Mouse (Mus musculus) neural tube, embryonic 15.5 days (tissue): ENCODE data around the gene Nat8. TPM values are rescaled to one million over a fixed set of nuclear protein-coding genes. Genes with fewer than 3 reads are reported as not detected.
"Not testable (repeated sequence)": the region's sequence is repeated elsewhere in the genome, so short reads cannot be mapped to it uniquely, and the experiment has no call there.

Source experiments
- ATAC-seq: fragments of 200-750 bp; cut with Nextera tagmentation; 2 replicates; pipeline ENCODE4 v1.8.0; 2017; ENCODE audit warnings: mild to moderate bottlenecking, moderate TSS enrichment, moderate library complexity; ENCODE audit not compliant: low FRiP score
- H3K27ac ChIP-seq: fragments of 300-500 bp; sonication (generic); replicated peaks from 2 replicates; pipeline ENCODE4 v1.5.1; 2015; ENCODE audit warnings: mild to moderate bottlenecking, inconsistent platforms
- H3K27me3 ChIP-seq: fragments of 300-500 bp; sonication (generic); replicated peaks from 2 replicates; pipeline ENCODE4 v1.6.1; 2015; ENCODE audit warnings: inconsistent platforms
- H3K36me3 ChIP-seq: fragments of 300-500 bp; sonication (generic); 2 replicates; pipeline ENCODE4 v1.6.1; 2015; ENCODE audit warnings: inconsistent platforms
- H3K4me1 ChIP-seq: fragments of 300-500 bp; sonication (generic); 2 replicates; pipeline ENCODE4 v1.6.1; 2015; ENCODE audit warnings: inconsistent platforms
- H3K4me2 ChIP-seq: fragments of 300-500 bp; sonication (generic); 2 replicates; pipeline ENCODE4 v1.6.1; 2015; ENCODE audit warnings: inconsistent platforms, mild to moderate bottlenecking, moderate library complexity
- H3K4me3 ChIP-seq: fragments of 300-500 bp; sonication (generic); replicated peaks from 2 replicates; pipeline ENCODE4 v1.5.1; 2015; ENCODE audit warnings: mild to moderate bottlenecking, inconsistent platforms
- H3K9ac ChIP-seq: fragments of 300-500 bp; sonication (generic); replicated peaks from 2 replicates; pipeline ENCODE4 v1.6.1; 2015; ENCODE audit warnings: mild to moderate bottlenecking, inconsistent platforms
- H3K9me3 ChIP-seq: fragments of 300-500 bp; sonication (generic); replicated peaks from 2 replicates; pipeline ENCODE4 v1.6.1; 2016; ENCODE audit warnings: inconsistent platforms
- whole genome bisulfite sequencing: fragments of 180-500 bp; shearing (Covaris S2); methylation state at CpG from one replicate; pipeline ENCODE4 v1.1.7; 2015; ENCODE audit warnings: mixed read lengths; 5-methylcytosine and 5-hydroxymethylcytosine counted together
- polyA plus RNA-seq: library from polyadenylated mRNA; unstranded; fragments of >200 nt; fragmentation: Nextera tagmentation; extraction: Ambion mirVana; gene quantifications from 2 replicates; pipeline ENCODE4 v1.2.1, GENCODE M21; 2015

Gene Nat8
- 0.32 TPM in 1 of 2 replicates, not detected in the other for polyA plus RNA-seq

DNA sequence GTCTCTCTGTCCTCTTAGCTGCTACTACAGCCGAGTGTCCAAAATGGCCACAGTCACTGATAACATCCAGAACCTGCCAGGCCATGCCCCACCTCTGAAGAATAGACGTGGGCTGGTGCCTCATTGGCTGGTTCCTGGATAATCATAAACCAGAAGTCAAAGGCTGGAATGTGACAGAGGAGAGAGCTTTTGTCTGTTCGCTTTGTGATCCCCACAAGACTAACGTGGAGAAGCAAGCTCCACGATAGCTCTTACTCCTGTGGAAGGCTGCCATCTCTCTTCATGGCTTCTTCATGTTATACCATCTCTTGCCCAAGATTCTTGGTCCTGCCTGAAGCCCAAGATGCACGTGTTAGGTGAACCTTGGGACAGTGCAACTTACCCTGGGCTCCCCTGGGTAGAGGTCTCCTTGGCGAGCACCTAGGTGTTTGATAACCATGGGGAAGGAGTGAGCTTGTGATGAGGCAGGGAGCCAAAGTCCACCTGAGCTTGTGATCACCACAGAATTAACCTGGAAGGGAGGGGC lies at the start of gene Nat8:
TSS of gene Nat8 (minus strand) at position 287 of the 526 bp plus-strand sequence.
- Histone ChIP-seq H3K27ac (no peak within 1 kb of the TSS), H3K4me3 (no peak within 1 kb of the TSS), H3K4me1 (no peaks in the 10 kb centered on the region), H3K4me2 (no peak within 1 kb of the TSS), H3K27me3 (no peaks in the 10 kb centered on the region), H3K9ac (no peak within 1 kb of the TSS), H3K36me3 (no peaks in the 10 kb centered on the region), H3K9me3 (no peaks in the 10 kb centered on the region)
- no peak for ATAC-seq
- 79% methylated on average over 7 of the region's 7 CpGs for WGBS

DNA sequence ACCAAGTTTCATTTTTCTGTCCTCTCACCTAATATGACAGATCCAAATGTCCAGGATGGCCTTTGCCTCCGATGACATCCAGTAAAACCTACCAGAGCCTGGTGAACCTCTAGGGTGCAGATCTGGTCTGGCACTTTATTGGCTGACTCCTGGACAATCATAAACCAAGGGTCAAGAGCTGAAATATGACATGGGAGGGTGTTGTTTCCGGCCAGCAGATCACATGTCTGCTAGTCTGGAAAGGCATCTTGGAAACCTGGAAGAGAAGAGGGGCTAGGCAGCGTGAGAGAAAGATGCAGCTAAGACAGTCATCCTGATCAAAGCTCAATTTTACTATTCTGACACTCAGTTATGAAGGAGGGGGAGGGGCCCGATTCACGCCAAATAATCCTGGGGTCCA lies 37.1 kb upstream of the Nat8 start, which contains the start of gene Nat8f2:
TSS of gene Nat8f2 (minus strand) at position 153 of the 400 bp plus-strand sequence.
- not testable (repeated sequence) for H3K27me3 ChIP-seq, H3K9me3 ChIP-seq, H3K4me3 ChIP-seq, H3K27ac ChIP-seq, H3K4me2 ChIP-seq, H3K4me1 ChIP-seq, H3K9ac ChIP-seq, H3K36me3 ChIP-seq, ATAC-seq
- WGBS = 92% methylated on average over 5 of the region's 5 CpGs

DNA sequence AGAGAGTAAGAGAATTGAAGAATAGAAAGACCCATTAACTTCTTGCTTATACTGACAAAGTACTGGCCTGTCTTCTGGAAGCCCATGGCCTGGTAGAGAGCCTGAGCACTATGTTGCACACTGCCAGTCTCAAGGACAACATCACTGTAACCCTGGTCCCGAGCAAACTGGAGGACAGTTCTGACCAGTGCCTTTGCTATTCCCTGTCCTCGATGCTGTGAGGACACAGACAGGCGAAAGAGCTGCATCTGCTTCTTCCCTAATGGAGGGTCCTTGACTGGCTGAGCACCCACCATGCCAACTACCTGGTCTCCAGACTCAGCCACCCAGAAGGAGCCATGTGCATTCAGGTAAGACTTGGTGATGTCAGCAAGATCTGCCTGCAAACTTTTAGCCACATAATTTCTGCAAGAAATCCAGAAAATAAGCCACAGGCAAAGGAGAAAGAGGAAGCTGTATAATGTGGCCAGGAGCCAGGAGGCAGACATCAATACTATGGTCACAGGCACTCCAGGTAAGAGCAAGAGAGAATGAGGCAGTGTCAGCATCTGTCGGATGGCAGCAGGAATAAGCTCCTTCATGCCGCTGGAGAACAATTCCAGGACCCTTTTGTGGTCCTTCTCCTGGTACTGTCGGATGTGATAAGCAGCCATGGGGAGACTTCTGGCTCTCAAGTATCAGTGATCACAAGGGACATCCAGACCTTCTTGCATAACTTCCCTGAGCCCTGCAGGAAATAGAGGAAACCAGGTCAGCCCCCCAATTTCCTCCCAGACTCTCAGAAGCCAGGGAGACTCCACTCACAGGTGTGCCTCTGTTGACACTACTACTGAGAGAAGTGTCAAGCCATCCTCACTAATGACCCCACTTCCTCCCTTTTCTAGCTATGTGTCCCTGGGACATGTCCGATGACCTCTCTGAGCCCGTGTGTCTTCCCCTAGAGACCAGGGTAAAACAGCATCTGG lies 36.1 kb upstream of the Nat8 start:
- Histone ChIP-seq H3K27ac (no peak overlapping the region), H3K9ac (no peak overlapping the region), H3K4me2 (no peak overlapping the region), H3K9me3 (no peaks in the 10 kb centered on the region), H3K36me3 (no peaks in the 10 kb centered on the region), H3K4me1 (0 out of 2 replicates have a peak, but pooled peaks cover 4% of the 10 kb centered on the region), H3K4me3 (no peak overlapping the region), H3K27me3 (no peaks in the 10 kb centered on the region)
- no peak for ATAC-seq
- WGBS = 91% methylated on average over 8 of the region's 8 CpGs

DNA sequence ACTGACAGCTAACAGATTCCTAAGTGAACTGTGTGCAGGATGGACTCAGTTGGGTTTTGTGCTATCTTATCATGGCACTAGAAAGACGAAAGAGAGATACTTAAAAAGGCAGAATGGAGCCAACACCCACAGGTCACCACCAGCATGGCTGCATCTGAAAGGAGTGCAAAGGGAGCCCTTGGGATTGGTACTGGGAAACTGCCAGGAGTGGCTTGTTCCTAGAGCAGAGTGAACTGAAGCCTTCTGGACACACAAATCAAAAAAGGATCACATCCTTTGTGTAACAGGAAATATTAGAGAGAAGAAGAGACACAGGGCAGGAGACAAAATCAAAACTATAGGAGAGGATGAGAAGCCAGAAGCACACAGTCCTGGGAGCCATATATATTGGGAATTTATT lies 35.1 kb upstream of the Nat8 start:
- H3K4me1 ChIP-seq, H3K4me2 ChIP-seq, H3K9me3 ChIP-seq, H3K4me3 ChIP-seq, ATAC-seq, H3K27ac ChIP-seq, H3K9ac ChIP-seq, H3K36me3 ChIP-seq, H3K27me3 ChIP-seq: not testable (repeated sequence)
- 73% methylated on average over 1 of the region's 1 CpGs for WGBS

DNA sequence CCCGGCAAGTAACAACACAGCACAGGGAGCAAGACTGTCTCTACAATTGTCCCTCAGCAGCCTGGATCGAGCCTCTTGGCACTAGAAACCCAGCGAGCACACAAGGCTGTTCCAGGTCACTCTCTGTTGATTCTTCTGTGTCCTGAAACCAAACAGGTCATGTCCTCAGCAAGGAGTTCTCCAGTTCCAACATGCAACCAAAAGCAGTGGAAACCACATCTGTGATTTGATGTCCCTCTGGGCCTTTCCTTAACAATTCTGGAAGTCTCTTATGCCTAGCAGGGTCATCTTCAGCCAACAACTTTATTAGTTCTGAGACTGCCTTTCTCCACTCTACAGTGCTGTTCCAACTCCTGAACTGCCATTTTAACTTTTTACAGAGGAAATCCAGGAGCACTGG lies 34.3 kb upstream of the Nat8 start:
- H3K4me2 ChIP-seq, H3K27me3 ChIP-seq, H3K4me1 ChIP-seq, H3K9me3 ChIP-seq, H3K36me3 ChIP-seq, ATAC-seq, H3K27ac ChIP-seq, H3K9ac ChIP-seq, H3K4me3 ChIP-seq: not testable (repeated sequence)
- WGBS = 89% methylated on average over 3 of the region's 3 CpGs

DNA sequence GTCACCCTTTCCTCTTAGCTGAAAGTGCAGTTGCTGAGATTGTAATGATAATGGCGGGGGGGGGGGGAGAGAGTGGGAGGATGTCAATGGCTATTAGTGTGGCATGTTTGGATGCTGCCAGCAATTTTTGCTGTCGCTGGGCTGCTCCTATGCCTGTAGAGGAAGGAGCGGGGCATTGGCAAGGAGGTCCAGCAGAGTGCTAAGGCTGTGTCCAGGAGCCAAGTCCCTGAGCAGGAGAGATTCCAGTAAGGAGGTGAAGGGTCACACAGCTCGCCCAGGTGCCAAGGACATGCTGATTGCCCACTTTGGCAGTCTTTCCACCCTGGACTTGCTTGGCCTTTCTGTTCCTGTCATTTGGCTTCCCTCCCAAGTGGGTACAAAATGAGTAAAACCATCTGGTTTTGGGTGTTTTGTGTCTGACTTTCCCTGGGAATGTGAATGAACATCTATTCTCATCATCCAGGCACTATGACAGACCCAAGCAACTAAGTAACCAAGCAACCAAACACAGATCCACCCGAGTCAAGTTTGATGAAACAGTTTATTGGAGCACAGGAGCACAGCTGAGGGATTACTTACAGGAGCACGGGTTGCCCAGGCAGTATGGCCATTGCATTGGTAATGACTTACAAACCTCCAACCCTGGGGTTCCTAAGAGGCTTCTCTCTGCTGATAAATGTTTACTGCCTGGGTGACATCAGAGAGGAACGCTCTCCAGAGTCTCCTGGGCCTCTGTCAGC lies 33.2 kb upstream of the Nat8 start:
- not testable (repeated sequence) for H3K9ac ChIP-seq, H3K4me1 ChIP-seq, H3K4me2 ChIP-seq, H3K4me3 ChIP-seq, H3K27me3 ChIP-seq, H3K36me3 ChIP-seq, H3K9me3 ChIP-seq, H3K27ac ChIP-seq
- ATAC-seq = peak; percentile 45; the same call in 1 of the 2 replicates
- WGBS = 51% methylated on average over 5 of the region's 7 CpGs

DNA sequence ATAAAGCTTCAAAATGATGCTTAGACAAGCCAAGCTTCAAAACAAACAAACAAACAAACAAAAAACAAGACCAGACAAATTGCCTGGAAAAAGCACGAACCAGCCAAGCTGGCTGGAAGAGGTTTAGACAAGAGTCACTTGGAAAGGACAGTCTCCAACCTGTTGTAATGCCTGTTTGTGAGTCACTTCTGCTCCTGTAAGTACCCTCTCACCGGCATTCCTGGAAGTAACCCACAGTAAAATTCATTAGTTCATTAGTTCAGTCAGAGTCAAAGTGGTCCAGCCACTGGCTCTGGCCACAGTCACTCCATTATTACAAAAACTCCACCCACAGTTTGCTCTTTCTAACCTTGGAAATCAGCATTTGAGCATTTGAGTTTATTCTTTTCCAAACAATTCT lies 32.0 kb upstream of the Nat8 start:
- WGBS = 89% methylated on average over 2 of the region's 2 CpGs
- no peak for ATAC-seq

DNA sequence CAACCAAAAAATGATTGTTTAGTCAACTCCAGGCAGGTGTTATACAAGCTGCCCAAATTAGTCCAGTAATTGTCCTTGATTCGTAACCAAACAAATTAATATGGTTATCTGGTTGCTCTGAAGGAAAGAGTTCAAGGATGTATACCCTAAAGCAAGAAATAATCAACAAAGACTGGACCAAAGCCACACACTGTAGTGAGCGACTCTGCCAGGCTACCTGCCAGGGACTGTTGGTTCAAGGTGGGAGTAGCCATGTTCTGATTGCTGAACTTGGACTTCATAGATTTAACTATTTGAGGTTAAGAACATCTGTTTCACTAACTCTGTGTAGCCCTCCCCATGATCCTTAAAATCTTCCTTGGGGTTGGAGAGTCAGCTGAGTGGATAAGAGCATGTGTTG lies 31.3 kb upstream of the Nat8 start:
- H3K4me3 ChIP-seq = no peak overlapping the region
- 90% methylated on average over 2 of the region's 2 CpGs for WGBS
- no peaks in the 10 kb centered on the region for H3K9me3 ChIP-seq
- no peak for ATAC-seq
- no peak overlapping the region for H3K9ac ChIP-seq
- H3K4me2 ChIP-seq = no peak overlapping the region
- H3K36me3 ChIP-seq = no peaks in the 10 kb centered on the region
- H3K4me1 ChIP-seq = 0 out of 2 replicates have a peak, but pooled peaks cover 4% of the 10 kb centered on the region
- H3K27me3 ChIP-seq = no peaks in the 10 kb centered on the region
- no peak overlapping the region for H3K27ac ChIP-seq

More for the DNA sequence above, 32.0 kb upstream of the Nat8 start:
- H3K4me2 ChIP-seq = no peak overlapping the region
- no peaks in the 10 kb centered on the region for H3K27me3 ChIP-seq
- H3K9me3 ChIP-seq = no peaks in the 10 kb centered on the region
- H3K4me3 ChIP-seq = no peak overlapping the region
- no peaks in the 10 kb centered on the region for H3K36me3 ChIP-seq
- H3K9ac ChIP-seq = no peak overlapping the region
- H3K27ac ChIP-seq = no peak overlapping the region
- H3K4me1 ChIP-seq = 0 out of 2 replicates have a peak, but pooled peaks cover 4% of the 10 kb centered on the region

DNA sequence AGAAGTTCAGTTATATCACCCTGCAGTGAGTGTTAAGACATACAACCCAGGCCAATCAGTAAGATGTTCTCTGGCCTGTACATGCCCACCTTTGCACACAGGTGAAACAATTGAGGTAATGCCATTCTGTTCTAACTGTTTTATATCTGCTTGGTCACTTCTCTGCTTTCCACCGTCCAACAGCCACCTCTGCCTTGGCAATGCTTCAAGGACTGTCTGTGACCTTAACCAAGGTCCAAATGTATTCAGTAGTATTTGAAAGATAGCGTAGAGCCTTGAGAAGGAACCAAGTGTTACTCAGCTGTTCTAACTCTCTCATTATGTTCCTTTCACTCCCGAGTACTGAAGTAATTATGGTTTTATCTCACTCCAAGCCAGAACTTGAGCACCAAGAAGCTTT lies 30.7 kb upstream of the Nat8 start:
- Histone ChIP-seq H3K4me2 (no peak overlapping the region), H3K4me3 (no peak overlapping the region), H3K4me1 (0 out of 2 replicates have a peak, but pooled peaks cover 4% of the 10 kb centered on the region), H3K9ac (no peak overlapping the region), H3K9me3 (no peaks in the 10 kb centered on the region), H3K27me3 (no peaks in the 10 kb centered on the region), H3K36me3 (no peaks in the 10 kb centered on the region), H3K27ac (no peak overlapping the region)
- WGBS = 84% methylated on average over 3 of the region's 3 CpGs
- ATAC-seq = no peak

DNA sequence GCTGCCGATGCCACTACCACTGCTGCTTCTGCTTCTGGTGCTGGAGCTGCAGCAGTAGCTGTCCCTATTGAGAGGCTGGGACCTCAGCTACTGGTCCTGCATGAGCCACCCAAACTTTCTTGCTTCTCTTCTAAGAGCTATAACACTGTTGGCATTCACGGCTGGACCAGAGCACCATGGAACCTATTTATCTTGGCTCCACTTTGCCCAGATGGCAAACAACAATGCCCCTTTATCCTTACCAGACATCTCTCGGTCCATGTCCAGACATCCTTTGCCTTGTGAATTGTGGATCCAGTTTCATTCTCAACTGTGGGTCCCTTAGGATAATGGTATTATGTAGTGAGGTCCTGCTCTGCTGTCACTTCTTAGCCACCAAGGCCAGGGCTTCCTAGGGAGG lies 29.4 kb upstream of the Nat8 start:
- Histone ChIP-seq H3K27ac (no peak overlapping the region), H3K4me3 (no peak overlapping the region), H3K9me3 (no peaks in the 10 kb centered on the region), H3K9ac (no peak overlapping the region), H3K4me1 (0 out of 2 replicates have a peak, but pooled peaks cover 4% of the 10 kb centered on the region), H3K4me2 (no peak overlapping the region), H3K27me3 (no peaks in the 10 kb centered on the region), H3K36me3 (no peaks in the 10 kb centered on the region)
- 89% methylated on average over 3 of the region's 3 CpGs for whole genome bisulfite sequencing
- ATAC-seq = no peak

DNA sequence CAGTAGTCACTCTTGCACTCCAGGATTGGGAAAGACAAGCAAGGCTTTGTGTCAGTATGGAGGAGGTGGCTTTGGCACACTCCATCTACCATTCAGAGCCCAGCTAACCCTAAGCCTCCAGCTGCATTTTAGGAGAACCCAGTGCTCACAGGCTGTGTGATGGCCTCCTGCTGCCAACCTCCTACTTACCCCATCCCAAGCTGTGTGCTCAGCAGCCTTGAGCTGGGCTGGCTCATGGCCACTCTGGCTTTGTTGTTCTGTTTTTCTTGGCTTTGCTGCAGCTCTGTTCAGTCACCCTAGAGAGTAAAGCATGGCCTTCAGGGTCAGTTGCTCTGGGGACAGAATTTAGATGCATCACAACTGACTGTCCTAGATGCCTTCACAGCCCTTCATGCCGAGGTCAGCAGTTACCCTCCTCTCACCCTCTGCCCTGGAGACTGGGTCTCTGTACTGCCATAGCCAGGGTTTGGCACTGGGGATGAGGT lies 24.4 kb upstream of the Nat8 start:
- H3K27ac ChIP-seq = no peak overlapping the region; the same call in 1 of the 2 replicates

More for the DNA sequence above, 24.4 kb upstream of the Nat8 start:
- ATAC-seq = peak; percentile 72
- no peak overlapping the region for H3K4me3 ChIP-seq
- WGBS = 71% methylated on average over 1 of the region's 1 CpGs
- H3K9ac ChIP-seq = no peak overlapping the region
- no peaks in the 10 kb centered on the region for H3K9me3 ChIP-seq
- no peaks in the 10 kb centered on the region for H3K27me3 ChIP-seq
- H3K4me1 ChIP-seq = no peaks in the 10 kb centered on the region
- H3K36me3 ChIP-seq = no peaks in the 10 kb centered on the region
- no peak overlapping the region for H3K4me2 ChIP-seq
